Mouse (Mus musculus) kidney, postnatal 10 days (tissue): Measurements from ENCODE around the gene Kiss1r.
A peak's percentile ranks its signal among the peaks of the same experiment; 100 is the strongest.

Source experiments
- DNase-seq: peaks from one replicate; pipeline ENCODE4 v3.0.0; 2021; ENCODE audit warnings: mixed read lengths

Kiss1r gene

GRCm38 (mm10) chr10:79924998-79925784, 8.4 kb downstream of the Kiss1r start:
- DNase-seq, result peak; percentile 96

- DNase-seq, result peak; percentile 35
Observed at GRCm38 (mm10) chr10:79925785-79926490, 9.2 kb downstream of the Kiss1r start.

- peak; percentile 94 for DNase-seq
Observed at GRCm38 (mm10) chr10:79926491-79927323, 9.9 kb downstream of the Kiss1r start, which contains the start of gene Arid3a. Gene Arid3a (plus strand): TSS chr10:79927043.

GRCm38 (mm10) chr10:79927324-79928029, 10.7 kb downstream of the Kiss1r start:
- DNase-seq, result peak; percentile 81

DNA sequence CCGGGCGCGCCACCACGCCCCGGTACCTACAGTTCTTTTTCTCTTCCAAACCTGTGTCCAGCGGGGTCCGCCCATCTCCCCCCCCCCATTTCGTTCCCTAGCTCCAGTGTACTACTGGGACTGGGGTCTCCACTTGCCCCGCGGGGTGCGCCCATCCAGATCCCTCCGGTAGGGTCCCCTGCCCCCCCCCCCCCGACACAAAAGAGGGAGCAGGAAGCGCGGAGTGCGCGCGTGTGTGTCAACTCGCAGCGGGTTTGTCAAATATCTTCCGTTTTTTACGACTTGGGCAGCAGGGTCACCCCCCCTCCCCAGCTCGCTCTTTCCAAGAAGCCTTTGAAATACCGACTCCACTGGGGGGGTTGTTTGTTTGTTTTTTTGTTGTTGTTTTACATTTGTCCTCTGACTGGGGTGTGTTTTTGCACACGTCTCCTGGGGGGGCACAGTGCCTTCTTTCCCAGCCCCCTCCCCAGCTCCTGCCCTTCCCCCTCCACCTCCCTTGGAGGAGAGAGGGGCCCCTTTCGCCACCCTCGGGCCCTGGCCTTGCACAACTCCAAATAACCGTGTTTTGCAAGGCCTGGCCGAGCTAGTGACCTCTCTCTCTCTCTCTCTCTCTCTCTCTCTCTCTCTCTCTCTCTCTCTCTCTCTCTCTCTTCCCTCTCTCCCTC, 11.4 kb downstream of the Kiss1r start:
- peak; percentile 73 for DNase-seq

DNA sequence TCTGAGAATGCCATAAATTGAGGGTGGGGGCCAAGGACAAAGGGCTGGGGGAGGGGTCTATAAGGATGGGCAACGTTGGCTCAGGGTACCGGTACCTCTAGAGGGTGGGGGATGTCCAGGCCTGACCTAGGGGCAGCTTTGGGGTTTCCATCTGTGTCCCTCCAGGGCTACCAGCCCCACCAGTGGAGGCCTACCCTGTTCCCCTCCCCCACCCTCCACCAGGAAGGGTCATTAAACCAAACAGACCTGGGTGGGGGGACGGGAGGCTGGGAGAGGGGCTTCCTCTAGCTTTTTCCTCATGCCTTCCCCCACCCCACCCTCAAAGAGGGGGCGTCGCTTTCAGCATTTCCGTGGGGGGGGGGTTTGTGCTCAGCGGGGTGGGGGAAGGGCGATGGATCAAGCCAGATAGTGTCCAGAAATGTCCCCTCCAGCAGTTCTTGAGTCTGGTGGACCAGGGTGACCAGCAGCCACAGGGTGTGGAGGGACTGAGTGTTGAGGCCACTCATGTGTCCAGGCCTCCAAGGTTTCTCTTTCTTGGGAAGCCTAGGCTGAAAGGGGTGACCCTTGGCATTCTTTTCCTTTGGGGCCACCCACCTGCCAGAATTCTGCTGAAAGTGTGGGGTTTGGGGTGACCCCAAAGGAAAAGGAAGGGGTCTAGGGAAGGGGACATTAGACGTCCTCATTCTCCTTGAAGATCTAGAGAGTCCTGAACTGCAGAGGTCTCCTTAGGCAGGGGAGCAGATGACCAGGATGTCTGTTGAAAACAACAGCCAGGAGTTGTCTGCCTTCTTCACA, 12.3 kb downstream of the Kiss1r start:
- peak; percentile 59 for DNase-seq

DNA sequence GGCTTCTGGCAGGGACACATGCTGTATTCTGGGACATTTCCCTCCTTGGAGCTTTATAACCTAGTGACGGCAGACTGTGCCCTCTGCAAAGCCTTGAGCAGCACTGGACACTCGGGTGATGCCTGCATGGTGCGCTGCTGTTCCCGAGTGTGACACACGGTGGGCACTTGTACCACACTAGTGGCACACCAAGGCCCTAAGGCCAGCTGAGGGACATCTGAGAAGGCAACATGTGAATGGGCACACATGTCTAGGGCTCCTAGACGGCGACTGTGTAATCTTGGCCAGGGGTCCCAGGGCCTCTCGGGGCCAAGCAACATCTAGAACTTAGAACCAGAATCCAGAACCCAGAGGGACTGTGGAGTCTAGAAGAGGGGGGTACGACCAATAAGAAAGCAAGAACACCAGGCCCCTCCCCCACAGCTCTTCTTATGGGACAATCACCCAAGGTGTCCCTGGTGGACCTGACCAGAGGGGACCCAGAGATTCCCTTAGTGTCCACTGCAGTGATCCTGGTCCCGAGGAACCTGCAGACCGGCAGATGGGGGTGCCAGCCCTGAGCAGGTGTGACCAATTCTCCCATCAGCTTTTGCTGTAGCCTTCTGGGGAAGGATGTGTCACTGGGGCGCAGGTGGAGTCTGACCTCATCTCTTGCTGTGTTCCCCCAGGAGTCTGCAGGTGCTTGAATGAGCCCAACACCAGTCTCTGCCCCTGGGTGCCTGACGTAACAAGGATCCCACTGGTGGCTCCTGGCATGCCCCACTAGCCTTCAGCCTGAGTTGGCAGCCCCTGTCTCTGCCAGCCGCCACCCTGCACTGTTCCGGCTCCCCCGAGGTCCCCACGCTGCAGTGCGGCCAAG, 13.4 kb downstream of the Kiss1r start:
- DNase-seq, result no peak

- DNase-seq, result no peak
Observed at GRCm38 (mm10) chr10:79930826-79931186, 14.0 kb downstream of the Kiss1r start.

DNA sequence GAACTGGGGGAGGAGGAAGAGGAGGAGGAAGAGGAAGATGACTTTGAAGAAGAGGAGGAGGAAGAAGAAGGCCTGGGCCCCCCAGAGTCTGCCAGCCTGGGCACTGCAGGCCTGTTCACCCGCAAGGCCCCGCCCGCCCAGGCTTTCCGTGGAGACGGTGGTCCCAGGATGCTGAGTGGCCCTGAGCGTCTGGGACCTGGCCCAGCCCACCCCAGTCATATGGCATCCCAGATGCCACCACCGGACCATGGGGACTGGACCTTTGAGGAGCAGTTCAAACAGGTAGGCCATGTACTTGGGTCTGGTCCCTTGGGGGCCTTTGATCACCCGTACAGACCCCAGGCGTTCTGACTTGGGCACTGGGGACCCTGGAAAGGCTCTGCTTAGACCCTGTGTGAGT, 15.0 kb downstream of the Kiss1r start:
- no peak for DNase-seq

DNA sequence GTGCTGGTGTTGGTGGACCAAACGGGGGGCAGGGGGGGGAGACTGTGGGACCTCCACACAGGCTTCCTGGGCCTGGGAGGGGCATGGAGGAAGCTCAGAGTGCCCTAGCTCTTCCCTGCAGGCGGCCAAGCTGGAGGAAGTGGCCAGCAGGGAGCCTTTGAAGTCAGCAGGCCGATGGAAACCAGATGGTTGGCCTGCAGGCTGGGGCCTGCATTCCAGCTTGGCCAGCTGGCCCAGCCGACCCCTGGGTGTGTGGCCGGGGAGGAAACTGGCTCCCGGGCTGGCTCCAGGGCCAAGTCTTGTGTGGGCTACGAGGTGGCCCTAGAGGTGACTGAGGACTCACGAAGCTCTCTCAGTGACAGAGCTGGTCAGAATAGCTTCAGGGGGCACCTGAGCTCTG, 16.0 kb downstream of the Kiss1r start:
- peak; percentile 88 for DNase-seq

GRCm38 (mm10) chr10:79933145-79933679, 16.4 kb downstream of the Kiss1r start:
- peak; percentile 69 for DNase-seq

GRCm38 (mm10) chr10:79933861-79934260, 17.1 kb downstream of the Kiss1r start:
- DNase-seq, result no peak

GRCm38 (mm10) chr10:79934272-79934721, 17.5 kb downstream of the Kiss1r start:
- DNase-seq, result peak; percentile 91

- DNase-seq, result no peak
Observed at GRCm38 (mm10) chr10:79934794-79935569, 18.2 kb downstream of the Kiss1r start.

- DNase-seq, result peak; percentile 83
Observed at GRCm38 (mm10) chr10:79936284-79936910, 19.6 kb downstream of the Kiss1r start.

DNA sequence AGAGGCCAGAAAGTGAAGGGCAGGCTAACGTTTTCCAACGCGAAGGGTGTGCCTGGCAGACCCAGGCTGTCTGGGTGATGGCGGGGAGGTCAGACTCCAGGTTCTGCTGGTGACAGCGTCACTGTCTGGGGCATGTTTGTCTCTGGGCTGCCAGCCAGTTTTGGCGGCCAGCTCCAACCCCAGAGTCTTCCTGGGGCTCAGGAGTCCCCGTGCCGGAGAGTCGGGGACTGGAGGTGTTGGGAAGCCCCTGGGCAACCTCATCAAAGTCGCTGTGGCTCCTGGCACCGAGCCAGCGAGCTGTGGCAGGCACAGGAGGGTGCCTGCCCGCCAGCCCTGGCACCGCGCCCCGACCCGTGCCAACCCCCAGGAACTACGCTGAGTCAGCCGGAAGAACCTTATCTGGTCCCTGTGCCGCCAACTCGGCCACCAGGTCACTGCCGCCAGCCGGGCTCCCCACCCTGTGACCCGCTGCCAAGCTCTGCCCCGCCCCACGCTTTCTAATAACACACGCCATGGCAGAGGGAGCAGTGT, 20.2 kb downstream of the Kiss1r start:
- DNase-seq, result peak; percentile 86

GRCm38 (mm10) chr10:79937775-79938526, 21.2 kb downstream of the Kiss1r start:
- peak; percentile 75 for DNase-seq
